Mouse (Mus musculus) layer of hippocampus, adult 9-11 months (tissue): ENCODE results near the gene Dcbld1.
"Not testable (repeated sequence)": the region's sequence is repeated elsewhere in the genome, so short reads cannot be mapped to it uniquely, and the experiment has no call there.

Source experiments
- DNase-seq: peaks from one replicate; pipeline ENCODE4 v3.0.0; 2022

The Dcbld1 gene

GRCm38 (mm10) chr10:52309196-52309595 lies 75.8 kb downstream of the Dcbld1 start:
- DNase-seq: no peak

- DNase-seq: no peak
These were observed 86.3 kb downstream of the Dcbld1 start for GRCm38 (mm10) chr10:52319506-52320286.

GRCm38 (mm10) chr10:52321918-52322317 lies 88.5 kb downstream of the Dcbld1 start:
- no peak for DNase-seq

GRCm38 (mm10) chr10:52331007-52331406 lies 97.6 kb downstream of the Dcbld1 start:
- no peak for DNase-seq

- DNase-seq: not testable (repeated sequence)
These were observed 109.9 kb downstream of the Dcbld1 start for GRCm38 (mm10) chr10:52343324-52343723.

- no peak for DNase-seq
These were observed 119.8 kb downstream of the Dcbld1 start for GRCm38 (mm10) chr10:52353184-52353583.

- no peak for DNase-seq
These were observed 125.0 kb downstream of the Dcbld1 start, which contains the start of gene Gm26741 for GRCm38 (mm10) chr10:52358467-52358866. TSS of gene Gm26741 (plus strand) at chr10:52358767.

- no peak for DNase-seq
These were observed 126.9 kb downstream of the Dcbld1 start for GRCm38 (mm10) chr10:52360241-52360735.

GRCm38 (mm10) chr10:52360862-52361609 lies 127.6 kb downstream of the Dcbld1 start:
- no peak for DNase-seq

GRCm38 (mm10) chr10:52368376-52368775 lies 135.0 kb downstream of the Dcbld1 start:
- no peak for DNase-seq
